Mouse (Mus musculus) liver, embryonic 16.5 days (tissue): ENCODE results near the gene Pik3r5. TPM values are rescaled to one million over a fixed set of nuclear protein-coding genes. Genes with fewer than 3 reads are reported as not detected.
A peak's percentile ranks its signal among the peaks of the same experiment; 100 is the strongest.

Source experiments
- ATAC-seq: fragments of 200-750 bp; cut with Nextera tagmentation; 2 replicates; pipeline ENCODE4 v1.8.0; 2017; ENCODE audit warnings: low read depth, mild to moderate bottlenecking, moderate number of reproducible peaks, moderate library complexity
- H3K27ac ChIP-seq: fragments of 300-500 bp; sonication (generic); 2 replicates; pipeline ENCODE4 v1.5.1; 2014; ENCODE audit warnings: mild to moderate bottlenecking, low read length
- H3K27me3 ChIP-seq: fragments of 300-500 bp; sonication (generic); 2 replicates; pipeline ENCODE4 v1.6.1; 2014; ENCODE audit warnings: low read depth, low read length, mixed read lengths; ENCODE audit not compliant: control insufficient read depth, insufficient read depth
- H3K36me3 ChIP-seq: fragments of 300-500 bp; sonication (generic); 2 replicates; pipeline ENCODE4 v1.6.1; 2014; ENCODE audit warnings: mild to moderate bottlenecking; ENCODE audit not compliant: control insufficient read depth, insufficient read depth
- H3K4me1 ChIP-seq: fragments of 300-500 bp; sonication (generic); 2 replicates; pipeline ENCODE4 v1.6.1; 2014; ENCODE audit warnings: low read depth, low read length, mixed read lengths; ENCODE audit not compliant: control insufficient read depth
- H3K4me2 ChIP-seq: fragments of 300-500 bp; sonication (generic); 2 replicates; pipeline ENCODE4 v1.6.1; 2014; ENCODE audit warnings: low read depth, low read length, mixed read lengths
- H3K4me3 ChIP-seq: fragments of 300-500 bp; sonication (generic); 2 replicates; pipeline ENCODE4 v1.5.1; 2014; ENCODE audit warnings: low read depth, mild to moderate bottlenecking, low read length
- H3K9ac ChIP-seq: fragments of 300-500 bp; sonication (generic); 2 replicates; pipeline ENCODE4 v1.6.1; 2014; ENCODE audit warnings: low read depth, low read length
- H3K9me3 ChIP-seq: fragments of 300-500 bp; sonication (generic); replicated peaks from 2 replicates; pipeline ENCODE4 v1.6.1; 2016; ENCODE audit warnings: low read length; ENCODE audit not compliant: control insufficient read depth
- WGBS: fragments of 180-500 bp; shearing (Covaris S2); extraction: QIAGEN DNeasy Blood & Tissue Kit; methylation state at CpG from one replicate; pipeline ENCODE4 v1.1.7; 2014; ENCODE audit not compliant: insufficient replicate concordance; 5-methylcytosine and 5-hydroxymethylcytosine counted together
- polyA plus RNA-seq: library from polyadenylated mRNA; unstranded; fragments of >200 nt; fragmentation: Nextera tagmentation; extraction: Ambion mirVana; gene quantifications from 2 replicates; pipeline ENCODE4 v1.2.1, GENCODE M21; 2015

Pik3r5 gene
- polyA plus RNA-seq, 1 experiment from 2014 or later = 0.65 TPM

- H3K27ac ChIP-seq = no peak overlapping the region
- H3K4me2 ChIP-seq = no peak overlapping the region
- no peaks in the 10 kb centered on the region for H3K9me3 ChIP-seq
- H3K36me3 ChIP-seq = no peaks in the 10 kb centered on the region
- H3K4me3 ChIP-seq = no peak overlapping the region
- no peak for ATAC-seq
- H3K9ac ChIP-seq = no peak overlapping the region
- H3K4me1 ChIP-seq = no peaks in the 10 kb centered on the region
- 60% methylated on average over 5 of the region's 5 CpGs for WGBS
- no peaks in the 10 kb centered on the region for H3K27me3 ChIP-seq
Measured at GRCm38 (mm10) chr11:68493760-68494159, 61.8 kb downstream of the Pik3r5 start.

DNA sequence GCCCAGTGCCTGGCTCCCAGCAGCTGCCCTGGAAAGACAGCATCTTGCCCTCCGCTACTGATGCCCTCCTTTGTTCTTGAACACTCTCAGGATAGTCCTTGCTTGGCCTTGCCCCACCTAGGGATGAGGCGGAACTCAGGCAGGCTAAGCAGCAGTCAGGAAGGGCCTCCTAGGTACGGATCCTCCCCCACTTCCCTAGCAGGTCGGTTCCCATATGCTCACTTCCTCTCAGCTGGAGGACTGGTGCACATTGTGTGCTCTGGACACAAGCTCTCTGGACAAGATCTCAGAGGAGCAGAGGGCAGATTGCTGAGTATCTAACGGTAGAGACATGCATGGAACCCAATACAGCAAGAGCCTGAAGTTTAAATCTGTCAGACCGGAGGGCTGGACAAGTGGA is 65.2 kb downstream of the Pik3r5 start:
- Histone ChIP-seq H3K36me3 (no peaks in the 10 kb centered on the region), H3K27ac (no peak overlapping the region)

GRCm38 (mm10) chr11:68498517-68498916 is 66.6 kb downstream of the Pik3r5 start:
- no peak overlapping the region for H3K27ac ChIP-seq
- no peak overlapping the region for H3K9ac ChIP-seq
- WGBS = 69% methylated on average over 11 of the region's 11 CpGs
- H3K36me3 ChIP-seq = no peaks in the 10 kb centered on the region
- H3K4me3 ChIP-seq = no peak overlapping the region
- H3K9me3 ChIP-seq = no peaks in the 10 kb centered on the region
- H3K4me2 ChIP-seq = no peak overlapping the region
- H3K4me1 ChIP-seq = peaks cover 3% of the 10 kb centered on the region
- no peak for ATAC-seq
- no peaks in the 10 kb centered on the region for H3K27me3 ChIP-seq

More for the DNA sequence above, 65.2 kb downstream of the Pik3r5 start:
- Histone ChIP-seq H3K9me3 (no peaks in the 10 kb centered on the region), H3K4me1 (peaks cover 3% of the 10 kb centered on the region), H3K4me2 (no peak overlapping the region), H3K4me3 (no peak overlapping the region), H3K9ac (no peak overlapping the region), H3K27me3 (no peaks in the 10 kb centered on the region)
- 38% methylated on average over 6 of the region's 6 CpGs for WGBS
- ATAC-seq = no peak

DNA sequence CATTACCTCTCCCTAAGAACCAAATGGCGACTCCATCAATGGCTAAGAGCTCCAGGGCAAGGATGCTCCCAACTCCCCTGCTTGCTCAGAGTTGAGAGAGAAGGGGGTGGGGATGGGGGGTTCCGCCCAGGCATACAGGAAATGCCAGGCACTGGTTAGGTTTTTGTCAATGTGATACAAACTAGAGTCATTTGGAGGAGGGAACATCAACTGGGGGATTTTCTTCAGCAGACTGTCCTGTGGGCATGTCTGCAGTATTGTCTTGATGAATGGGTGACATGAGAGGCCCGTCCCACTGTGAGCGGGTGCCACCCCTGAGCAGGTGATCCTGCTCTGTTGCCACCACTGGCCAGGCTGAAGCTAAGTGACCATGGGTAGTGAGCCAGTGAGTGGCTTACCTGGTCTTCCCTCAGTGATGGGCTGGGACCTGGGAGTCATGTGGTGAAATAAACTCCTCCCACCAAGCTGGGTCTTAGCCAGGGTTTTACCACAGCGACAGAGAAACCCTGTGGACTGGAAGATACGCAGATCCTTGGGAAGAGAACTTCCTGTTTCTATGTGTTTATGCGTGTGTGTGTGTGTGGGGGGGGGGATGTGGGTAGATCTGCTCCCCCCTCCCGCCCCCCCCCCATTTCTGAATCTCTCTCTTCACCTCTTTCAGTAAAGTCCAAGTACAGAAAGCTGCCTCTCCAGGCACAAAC is 67.2 kb downstream of the Pik3r5 start:
- Histone ChIP-seq H3K4me1 (peaks cover 3% of the 10 kb centered on the region), H3K4me2 (no peak overlapping the region), H3K36me3 (no peaks in the 10 kb centered on the region), H3K4me3 (no peak overlapping the region), H3K9me3 (no peaks in the 10 kb centered on the region), H3K9ac (no peak overlapping the region), H3K27me3 (no peaks in the 10 kb centered on the region), H3K27ac (no peak overlapping the region)
- no peak for ATAC-seq
- 46% methylated on average over 7 of the region's 8 CpGs for WGBS

DNA sequence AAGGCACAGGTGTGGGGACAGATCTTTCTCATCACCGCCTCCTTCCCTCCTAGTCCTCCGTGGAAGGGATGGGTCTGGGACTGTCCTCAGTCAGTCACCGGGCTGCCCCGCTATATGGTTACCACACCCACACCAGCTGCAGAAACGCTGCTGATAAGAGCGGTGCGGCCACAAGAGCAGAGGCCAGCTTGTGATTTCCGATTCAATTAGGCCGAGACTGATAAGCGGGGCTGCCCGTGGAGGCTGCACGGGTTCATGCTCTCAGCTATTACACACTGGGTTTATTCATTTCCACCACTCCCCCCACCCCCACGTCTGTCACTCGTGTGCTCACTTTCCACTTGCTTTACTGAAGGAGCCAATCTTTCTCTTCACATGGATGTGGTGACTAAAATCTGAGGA is 69.0 kb downstream of the Pik3r5 start:
- no peaks in the 10 kb centered on the region for H3K9me3 ChIP-seq

GRCm38 (mm10) chr11:68502408-68502807 is 70.5 kb downstream of the Pik3r5 start:
- Histone ChIP-seq H3K9me3 (no peaks in the 10 kb centered on the region), H3K27ac (no peak overlapping the region), H3K4me1 (peaks cover 3% of the 10 kb centered on the region), H3K9ac (no peak overlapping the region), H3K27me3 (no peaks in the 10 kb centered on the region), H3K4me2 (no peak overlapping the region), H3K36me3 (no peaks in the 10 kb centered on the region), H3K4me3 (no peak overlapping the region)
- peak; percentile 38; the same call in 1 of the 2 replicates for ATAC-seq
- 34% methylated on average over 2 of the region's 2 CpGs for WGBS

More for the DNA sequence above, 69.0 kb downstream of the Pik3r5 start:
- WGBS = 11% methylated on average over 14 of the region's 14 CpGs
- Histone ChIP-seq H3K9ac (no peak overlapping the region), H3K36me3 (no peaks in the 10 kb centered on the region), H3K27me3 (no peaks in the 10 kb centered on the region), H3K27ac (no peak overlapping the region), H3K4me2 (no peak overlapping the region), H3K4me1 (peaks cover 3% of the 10 kb centered on the region), H3K4me3 (no peak overlapping the region)
- ATAC-seq = peak; percentile 38; the same call in 1 of the 2 replicates

DNA sequence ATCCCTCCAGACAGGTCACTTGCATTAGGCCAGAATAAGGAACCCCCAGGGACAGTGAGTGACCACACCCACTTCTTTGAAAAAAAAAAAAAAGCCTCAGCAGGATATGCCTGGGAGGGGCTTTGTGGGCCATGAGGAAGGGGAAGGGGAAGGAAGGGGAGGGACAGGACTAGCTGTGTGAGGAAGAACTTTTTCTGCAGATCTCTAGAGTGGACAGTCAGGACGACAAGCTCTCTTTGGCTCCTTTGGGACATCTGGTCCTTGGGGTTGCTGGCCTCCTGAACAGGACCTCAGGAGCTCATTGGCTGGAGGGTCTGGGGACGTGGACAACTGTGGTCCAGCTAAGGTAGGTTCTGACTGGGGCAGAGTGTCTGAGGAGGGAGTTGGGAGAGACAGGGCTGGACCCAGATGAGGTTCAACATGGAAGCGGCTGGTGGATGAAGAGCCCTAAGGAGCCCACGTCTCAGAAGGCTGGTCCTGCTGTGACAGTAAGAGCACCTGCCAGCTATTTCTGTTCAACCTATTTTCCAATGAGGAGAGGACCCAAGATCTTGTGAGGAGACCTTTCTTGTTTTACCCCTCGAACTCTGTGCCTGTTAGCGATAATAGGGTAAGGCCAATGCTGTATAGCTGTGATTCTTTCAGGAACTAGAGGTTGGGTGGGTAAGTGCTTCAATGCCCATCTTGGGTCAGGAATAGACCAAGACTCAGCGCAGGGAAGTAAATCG is 71.1 kb downstream of the Pik3r5 start, which contains the start of gene Pik3r6:
Gene Pik3r6, plus strand, starts transcription at position 118 of the 728 bp plus-strand sequence.
- 50% methylated on average over 8 of the region's 8 CpGs for WGBS
- Histone ChIP-seq H3K4me1 (peaks cover 3% of the 10 kb centered on the region), H3K4me2 (peak within 1 kb of the TSS; percentile 36), H3K36me3 (no peaks in the 10 kb centered on the region), H3K9ac (no peak within 1 kb of the TSS; the same call in 1 of the 2 replicates), H3K4me3 (peak within 1 kb of the TSS; percentile 49), H3K9me3 (no peaks in the 10 kb centered on the region), H3K27ac (no peak within 1 kb of the TSS), H3K27me3 (no peaks in the 10 kb centered on the region)
- ATAC-seq = peak; percentile 47

GRCm38 (mm10) chr11:68504913-68505312 is 73.0 kb downstream of the Pik3r5 start:
- no peak overlapping the region for H3K4me2 ChIP-seq
- H3K36me3 ChIP-seq = no peaks in the 10 kb centered on the region
- no peak for ATAC-seq
- H3K27me3 ChIP-seq = no peaks in the 10 kb centered on the region
- no peaks in the 10 kb centered on the region for H3K9me3 ChIP-seq
- H3K4me3 ChIP-seq = no peak overlapping the region
- H3K9ac ChIP-seq = no peak overlapping the region
- WGBS = 64% methylated on average over 11 of the region's 11 CpGs
- no peak overlapping the region for H3K27ac ChIP-seq
- peaks cover 3% of the 10 kb centered on the region for H3K4me1 ChIP-seq

GRCm38 (mm10) chr11:68507246-68507645 is 75.3 kb downstream of the Pik3r5 start:
- WGBS = 75% methylated on average over 7 of the region's 7 CpGs

More at GRCm38 (mm10) chr11:68507246-68507645, 75.3 kb downstream of the Pik3r5 start:
- Histone ChIP-seq H3K36me3 (no peaks in the 10 kb centered on the region), H3K4me1 (no peaks in the 10 kb centered on the region), H3K4me3 (no peak overlapping the region), H3K27ac (no peak overlapping the region), H3K27me3 (no peaks in the 10 kb centered on the region), H3K4me2 (no peak overlapping the region), H3K9me3 (no peaks in the 10 kb centered on the region), H3K9ac (no peak overlapping the region)
- no peak for ATAC-seq
